ENCODE assay signal across 14 mouse cellular contexts in genomic region chr15:61503436-61503835, GRCm38 (mm10).
DNase-seq lines count a peak whose midpoint lies in the region; ATAC-seq and TF ChIP-seq lines count a peak whose summit lies in the region.
"Had no signal": no experiment of that assay in that cellular context is flagged by ENCODE, and none has a peak within 500 bp of the region (broad histone marks: within the 10 kb centered on the region; RNA-seq: fewer than 3 reads in every experiment).

No protein-coding gene starts in this region.

- DNase-seq in cerebellum, postnatal 14 days: peak; percentile 38 to 42
- no peak for DNase-seq in cerebellum, adult 8-10 months
- DNase-seq in left cerebral cortex, postnatal 4 days: peak; percentile 32
- no peak for DNase-seq in left cerebral cortex, adult 2 months (ENCODE audit: extremely low spot score in 1 of 2, low spot score in 2 of 2)
- peak; percentile 54 for DNase-seq in adrenal gland, adult 2 months
- DNase-seq in lung, postnatal 36 days: peak; percentile 8
- DNase-seq in urinary bladder, postnatal 25 days (ENCODE audit: low spot score): no peak
- DNase-seq: B cell, adult 2 months; cerebellum, adult 18-20 months; gastrocnemius, postnatal 14 days; heart, postnatal 10 days had no signal

- no peak for TF ChIP-seq CTCF in left cerebral cortex, adult 2 months (IDR thresholded peaks at IDR 0.05)

- no peak overlapping the region for H3K4me3 ChIP-seq in left cerebral cortex, adult 2 months
- H3K4me3 ChIP-seq: neural tube, embryonic 15.5 days had no signal

- H3K27ac ChIP-seq in left cerebral cortex, adult 2 months: no peak overlapping the region
- H3K27ac ChIP-seq: liver, embryonic 14.5 days; neural tube, embryonic 15.5 days had no signal

- no peak for ATAC-seq in cerebellum, adult (ENCODE audit: insufficient number of reproducible peaks, low FRiP score, low TSS enrichment)

- intact Hi-C loops in left cerebral cortex, postnatal 4 days (cut with DNase I): no loop called here
- intact Hi-C loops in left cerebral cortex, adult 2 months (cut with DNase I): no loop called here

Comparison
In these comparisons a context has a peak if more than half of its experiments do, and no peak if none do; other contexts are left out.
1. DNase-seq: peak in cerebellum, postnatal 14 days (2 of 2), left cerebral cortex, postnatal 4 days (single experiment), adrenal gland, adult 2 months (single experiment) and lung, postnatal 36 days (single experiment); none in cerebellum, adult 8-10 months (single experiment), left cerebral cortex, adult 2 months (0 of 2) and urinary bladder, postnatal 25 days (single experiment).